ENCODE assay signal across 14 mouse cellular contexts in genomic region chr2:167841339-167842240, GRCm38 (mm10).
A peak's percentile ranks its signal among the peaks of the same experiment; 100 is the strongest.
DNase-seq lines count a peak whose midpoint lies in the region; ATAC-seq and TF ChIP-seq lines count a peak whose summit lies in the region.
"Had no signal": no experiment of that assay in that cellular context is flagged by ENCODE, and none has a peak within 500 bp of the region (broad histone marks: within the 10 kb centered on the region; RNA-seq: fewer than 3 reads in every experiment).

No protein-coding gene starts in this region.

- H3K4me1 ChIP-seq in heart, embryonic 11.5 days (ENCODE audit: control insufficient read depth, insufficient read depth, low read length), result peaks cover 51% of the 10 kb centered on the region
- peaks cover 19% of the 10 kb centered on the region for H3K4me1 ChIP-seq in lung, postnatal 0 days (ENCODE audit: insufficient read depth, low read depth, low read length)
- peaks cover 40% of the 10 kb centered on the region for H3K4me1 ChIP-seq in stomach, embryonic 16.5 days (ENCODE audit: control insufficient read depth, insufficient read depth, low read length)

- intact Hi-C loops in heart, postnatal 25 days (cut with DNase I), result no loop called here

- no peak for ATAC-seq in heart, embryonic 11.5 days (replicated peaks; ENCODE audit: insufficient number of reproducible peaks, low FRiP score, low TSS enrichment)
- ATAC-seq in lung, postnatal 0 days, result no peak
- ATAC-seq in stomach, embryonic 16.5 days (ENCODE audit: insufficient read depth, low FRiP score), result no peak
- ATAC-seq: forebrain, postnatal 0 days had no signal

- WGBS in heart, embryonic 11.5 days (ENCODE audit: insufficient replicate concordance), result 25% methylated on average over 22 of the region's 22 CpGs
- 40% methylated on average over 22 of the region's 22 CpGs for WGBS in lung, postnatal 0 days
- WGBS in stomach, embryonic 16.5 days, result 34% methylated on average over 22 of the region's 22 CpGs

- H3K4me3 ChIP-seq in heart, embryonic 11.5 days (ENCODE audit: low read depth, low read length), result no peak overlapping the region
- no peak overlapping the region for H3K4me3 ChIP-seq in lung, postnatal 0 days (ENCODE audit: low read depth, low read length)
- no peak overlapping the region for H3K4me3 ChIP-seq in stomach, embryonic 16.5 days (replicated peaks; ENCODE audit: low read length)
- H3K4me3 ChIP-seq: limb, embryonic 12.5 days had no signal

- no peak for TF ChIP-seq EP300 in lung, postnatal 0 days (IDR thresholded peaks at IDR 0.05)

- peak overlapping the region; percentile 49; the same call in 1 of the 2 replicates for H3K9ac ChIP-seq in heart, embryonic 11.5 days (ENCODE audit: low read depth, low read length)
- H3K9ac ChIP-seq in lung, postnatal 0 days (replicated peaks; ENCODE audit: low read depth), result no peak overlapping the region
- peak overlapping the region; percentile 49 for H3K9ac ChIP-seq in stomach, embryonic 16.5 days (ENCODE audit: low read length)
- H3K9ac ChIP-seq: forebrain, postnatal 0 days; limb, embryonic 12.5 days had no signal

- no peak overlapping the region for H3K27ac ChIP-seq in heart, embryonic 11.5 days (ENCODE audit: low read depth, low read length)
- H3K27ac ChIP-seq in lung, postnatal 0 days (ENCODE audit: low read length), result peak overlapping the region; percentile 71
- H3K27ac ChIP-seq in stomach, embryonic 16.5 days (ENCODE audit: low read length), result no peak overlapping the region
- H3K27ac ChIP-seq: limb, embryonic 12.5 days had no signal

- H3K36me3 ChIP-seq in heart, embryonic 11.5 days (ENCODE audit: control insufficient read depth, insufficient read depth, low read length), result no peaks in the 10 kb centered on the region
- H3K36me3 ChIP-seq in lung, postnatal 0 days (ENCODE audit: insufficient read depth, low read length), result no peaks in the 10 kb centered on the region
- no peaks in the 10 kb centered on the region for H3K36me3 ChIP-seq in stomach, embryonic 16.5 days (ENCODE audit: control insufficient read depth, insufficient read depth, low read length)
- H3K36me3 ChIP-seq: limb, embryonic 12.5 days had no signal

- no peaks in the 10 kb centered on the region for H3K9me3 ChIP-seq in heart, embryonic 11.5 days (replicated peaks; ENCODE audit: control insufficient read depth, low read length)
- no peaks in the 10 kb centered on the region for H3K9me3 ChIP-seq in lung, postnatal 0 days (ENCODE audit: low read length)
- H3K9me3 ChIP-seq in stomach, embryonic 16.5 days (replicated peaks; ENCODE audit: control insufficient read depth, low read length), result no peaks in the 10 kb centered on the region
- H3K9me3 ChIP-seq: limb, embryonic 12.5 days had no signal

- H3K27me3 ChIP-seq in heart, embryonic 11.5 days (ENCODE audit: control insufficient read depth, insufficient read depth, low read length), result no peaks in the 10 kb centered on the region
- H3K27me3 ChIP-seq in lung, postnatal 0 days (replicated peaks; ENCODE audit: insufficient read depth, low read length), result no peaks in the 10 kb centered on the region
- no peaks in the 10 kb centered on the region for H3K27me3 ChIP-seq in stomach, embryonic 16.5 days (ENCODE audit: control insufficient read depth, insufficient read depth, low read length)
- H3K27me3 ChIP-seq: limb, embryonic 12.5 days had no signal

- no peak for DNase-seq in heart, postnatal 25 days (ENCODE audit: low spot score)
- DNase-seq in lung, postnatal 0 days (ENCODE audit: low spot score), result peak; percentile 53
- DNase-seq in lung, postnatal 25 days (ENCODE audit: low spot score), result no peak
- peak; percentile 59 for DNase-seq in liver
- no peak for DNase-seq in right cerebral cortex, postnatal 4 days
- no peak for DNase-seq in cerebellum, postnatal 36 days
- DNase-seq: cerebellum, postnatal 14 days; forebrain, postnatal 0 days; kidney, postnatal 36 days; right cerebral cortex, postnatal 14 days; thymus, postnatal 36 days had no signal

- TF ChIP-seq CTCF in lung, postnatal 0 days (IDR thresholded peaks at IDR 0.05), result no peak

- peak overlapping the region; percentile 31 for H3K4me2 ChIP-seq in heart, embryonic 11.5 days
- no peak overlapping the region for H3K4me2 ChIP-seq in lung, postnatal 0 days (replicated peaks; ENCODE audit: low read depth, low read length)
- H3K4me2 ChIP-seq in stomach, embryonic 16.5 days (ENCODE audit: low read depth, low read length), result no peak overlapping the region
- H3K4me2 ChIP-seq: limb, embryonic 12.5 days had no signal

Comparison
In these comparisons a context has a peak if more than half of its experiments do, and no peak if none do; other contexts are left out.
1. DNase-seq: peak in lung, postnatal 0 days (single experiment) and liver (single experiment); none in heart, postnatal 25 days (single experiment), lung, postnatal 25 days (single experiment), right cerebral cortex, postnatal 4 days (single experiment) and cerebellum, postnatal 36 days (0 of 2).